Mouse (Mus musculus): ENCODE measurements around the gene Bicd2. TPM values are rescaled to one million over a fixed set of nuclear protein-coding genes. Genes with fewer than 3 reads are reported as not detected.

Bicd2 gene
- total and polyA plus RNA-seq, 2 experiments, result 7.6 to 8.7 TPM

- TF ChIP-seq CTCF (IDR thresholded peaks at IDR 0.05; ENCODE audit: low read depth, low read length), result no peak
- no peak for TF ChIP-seq POLR2A (IDR thresholded peaks at IDR 0.05; ENCODE audit: extremely low read depth, insufficient read depth, low read length)
- under 1% methylated on average over 15 of the region's 15 CpGs for WGBS
- Histone ChIP-seq H3K79me2 (ENCODE audit: control insufficient read depth, insufficient read depth, low read length) (peaks cover 29% of the 10 kb centered on the region), H3K4me3 (ENCODE audit: insufficient read depth, low read depth, low read length) (peak overlapping the region; percentile 70), H3K27me3 (ENCODE audit: control insufficient read depth, insufficient read depth, low read length) (no peaks in the 10 kb centered on the region), H3K36me3 (ENCODE audit: control insufficient read depth, insufficient read depth, low read length) (no peaks in the 10 kb centered on the region), H3K9ac (ENCODE audit: low read depth, low read length) (peak overlapping the region; percentile 72), H3K4me1 (ENCODE audit: control insufficient read depth, insufficient read depth, low read length) (peaks cover 12% of the 10 kb centered on the region), H3K27ac (replicated peaks; ENCODE audit: insufficient read depth, low read depth, low read length) (no peak overlapping the region)
- DNase-seq (ENCODE audit: extremely low read depth, low read depth, low spot score), result no peak
These were observed 80.2 kb downstream of the Bicd2 start for GRCm38 (mm10) chr13:49421606-49421917.

- no peak for TF ChIP-seq POLR2A (IDR thresholded peaks at IDR 0.05; ENCODE audit: extremely low read depth, insufficient read depth, low read length)
- no peak for TF ChIP-seq CTCF (IDR thresholded peaks at IDR 0.05; ENCODE audit: low read depth, low read length)
- no peak for DNase-seq (ENCODE audit: extremely low read depth, low read depth, low spot score)
- Histone ChIP-seq H3K27me3 (ENCODE audit: control insufficient read depth, insufficient read depth, low read length) (no peaks in the 10 kb centered on the region), H3K79me2 (ENCODE audit: control insufficient read depth, insufficient read depth, low read length) (peaks cover 33% of the 10 kb centered on the region), H3K4me3 (ENCODE audit: insufficient read depth, low read depth, low read length) (peak overlapping the region; percentile 70), H3K4me1 (ENCODE audit: control insufficient read depth, insufficient read depth, low read length) (peaks cover 12% of the 10 kb centered on the region), H3K27ac (replicated peaks; ENCODE audit: insufficient read depth, low read depth, low read length) (no peak overlapping the region), H3K9ac (ENCODE audit: low read depth, low read length) (peak overlapping the region; percentile 72), H3K36me3 (ENCODE audit: control insufficient read depth, insufficient read depth, low read length) (no peaks in the 10 kb centered on the region)
- 30% methylated on average over 4 of the region's 4 CpGs for WGBS
These were observed 80.6 kb downstream of the Bicd2 start for GRCm38 (mm10) chr13:49421959-49422358.

GRCm38 (mm10) chr13:49426736-49427135 is 85.4 kb downstream of the Bicd2 start:
- no peak overlapping the region for H3K27ac ChIP-seq (replicated peaks; ENCODE audit: insufficient read depth, low read depth, low read length)
- H3K9ac ChIP-seq (ENCODE audit: low read depth, low read length), result no peak overlapping the region
- peaks cover 43% of the 10 kb centered on the region for H3K79me2 ChIP-seq (ENCODE audit: control insufficient read depth, insufficient read depth, low read length)
- DNase-seq (ENCODE audit: extremely low read depth, low read depth, low spot score), result no peak
- TF ChIP-seq CTCF (IDR thresholded peaks at IDR 0.05; ENCODE audit: low read depth, low read length), result no peak
- no peak for TF ChIP-seq POLR2A (IDR thresholded peaks at IDR 0.05; ENCODE audit: extremely low read depth, insufficient read depth, low read length)
- H3K27me3 ChIP-seq (ENCODE audit: control insufficient read depth, insufficient read depth, low read length), result no peaks in the 10 kb centered on the region
- WGBS, result 86% methylated on average over 3 of the region's 3 CpGs
- H3K4me1 ChIP-seq (ENCODE audit: control insufficient read depth, insufficient read depth, low read length), result peaks cover 12% of the 10 kb centered on the region
- H3K36me3 ChIP-seq (ENCODE audit: control insufficient read depth, insufficient read depth, low read length), result no peaks in the 10 kb centered on the region; the same call in 1 of the 2 replicates
- no peak overlapping the region for H3K4me3 ChIP-seq (ENCODE audit: insufficient read depth, low read depth, low read length)

GRCm38 (mm10) chr13:49428042-49428675 is 86.8 kb downstream of the Bicd2 start:
- TF ChIP-seq POLR2A (IDR thresholded peaks at IDR 0.05; ENCODE audit: extremely low read depth, insufficient read depth, low read length) (no peak), CTCF (IDR thresholded peaks at IDR 0.05; ENCODE audit: low read depth, low read length) (no peak)
- Histone ChIP-seq H3K27me3 (ENCODE audit: control insufficient read depth, insufficient read depth, low read length) (no peaks in the 10 kb centered on the region), H3K4me3 (ENCODE audit: insufficient read depth, low read depth, low read length) (no peak overlapping the region), H3K36me3 (ENCODE audit: control insufficient read depth, insufficient read depth, low read length) (peaks cover 2% of the 10 kb centered on the region; the same call in 1 of the 2 replicates), H3K9ac (ENCODE audit: low read depth, low read length) (no peak overlapping the region), H3K27ac (replicated peaks; ENCODE audit: insufficient read depth, low read depth, low read length) (peak overlapping the region; percentile 21; the same call in 1 of the 2 replicates), H3K4me1 (ENCODE audit: control insufficient read depth, insufficient read depth, low read length) (peaks cover 3% of the 10 kb centered on the region; the same call in 1 of the 2 replicates), H3K79me2 (ENCODE audit: control insufficient read depth, insufficient read depth, low read length) (peaks cover 29% of the 10 kb centered on the region; the same call in 1 of the 2 replicates)
- WGBS, result 80% methylated on average over 1 of the region's 1 CpGs
- DNase-seq (ENCODE audit: extremely low read depth, low read depth, low spot score), result no peak

GRCm38 (mm10) chr13:49430529-49430928 is 89.1 kb downstream of the Bicd2 start:
- Histone ChIP-seq H3K27ac (replicated peaks; ENCODE audit: insufficient read depth, low read depth, low read length) (no peak overlapping the region), H3K27me3 (ENCODE audit: control insufficient read depth, insufficient read depth, low read length) (no peaks in the 10 kb centered on the region), H3K4me1 (ENCODE audit: control insufficient read depth, insufficient read depth, low read length) (peaks cover 3% of the 10 kb centered on the region; the same call in 1 of the 2 replicates), H3K36me3 (ENCODE audit: control insufficient read depth, insufficient read depth, low read length) (peaks cover 15% of the 10 kb centered on the region), H3K79me2 (ENCODE audit: control insufficient read depth, insufficient read depth, low read length) (peaks cover 24% of the 10 kb centered on the region; the same call in 1 of the 2 replicates), H3K9ac (ENCODE audit: low read depth, low read length) (no peak overlapping the region), H3K4me3 (ENCODE audit: insufficient read depth, low read depth, low read length) (no peak overlapping the region)
- peak; percentile 18 for DNase-seq (ENCODE audit: extremely low read depth, low read depth, low spot score)
- TF ChIP-seq CTCF (IDR thresholded peaks at IDR 0.05; ENCODE audit: low read depth, low read length) (no peak), POLR2A (IDR thresholded peaks at IDR 0.05; ENCODE audit: extremely low read depth, insufficient read depth, low read length) (no peak)
- WGBS, result 56% methylated on average over 4 of the region's 4 CpGs

All from liver, adult 2 months (tissue).